21 mouse cellular contexts compared by ENCODE assay signal in genomic region chr5:115722188-115722959, GRCm38 (mm10). TPM values are rescaled to one million over a fixed set of nuclear protein-coding genes. Genes with fewer than 3 reads are reported as not detected.
DNase-seq lines count a peak whose midpoint lies in the region; ATAC-seq and TF ChIP-seq lines count a peak whose summit lies in the region.
"Had no signal": no experiment of that assay in that cellular context is flagged by ENCODE, and none has a peak within 500 bp of the region (broad histone marks: within the 10 kb centered on the region; RNA-seq: fewer than 3 reads in every experiment).

No protein-coding gene starts in this region.

- no peaks in the 10 kb centered on the region for H3K4me1 ChIP-seq in hindbrain, postnatal 0 days (ENCODE audit: insufficient read depth, low read length)
- H3K4me1 ChIP-seq: heart, embryonic 15.5 days; hindbrain, embryonic 10.5 days; stomach, embryonic 15.5 days had no signal

- H3K9ac ChIP-seq in hindbrain, postnatal 0 days (replicated peaks; ENCODE audit: low read length), result no peak overlapping the region; the same call in 1 of the 2 replicates
- H3K9ac ChIP-seq: embryonic facial prominence, embryonic 13.5 days; heart, embryonic 15.5 days; midbrain, embryonic 13.5 days; stomach, embryonic 15.5 days had no signal

- H3K9me3 ChIP-seq in hindbrain, postnatal 0 days (ENCODE audit: low read length), result no peaks in the 10 kb centered on the region
- H3K9me3 ChIP-seq: embryonic facial prominence, embryonic 13.5 days; heart, embryonic 15.5 days; hindbrain, embryonic 10.5 days; midbrain, embryonic 13.5 days; stomach, embryonic 15.5 days had no signal

- H3K27me3 ChIP-seq in hindbrain, postnatal 0 days (ENCODE audit: insufficient read depth, low read length), result no peaks in the 10 kb centered on the region
- H3K27me3 ChIP-seq: embryonic facial prominence, embryonic 13.5 days; heart, embryonic 15.5 days; midbrain, embryonic 13.5 days; stomach, embryonic 15.5 days had no signal

- 82% methylated on average over 21 of the region's 21 CpGs for WGBS in hindbrain, postnatal 0 days

- no peak overlapping the region for H3K4me2 ChIP-seq in hindbrain, postnatal 0 days (ENCODE audit: low read depth, low read length)
- H3K4me2 ChIP-seq: embryonic facial prominence, embryonic 13.5 days; heart, embryonic 15.5 days; midbrain, embryonic 13.5 days; stomach, embryonic 15.5 days had no signal

- H3K36me3 ChIP-seq in hindbrain, postnatal 0 days (ENCODE audit: insufficient read depth, low read length), result no peaks in the 10 kb centered on the region; the same call in 1 of the 2 replicates
- H3K36me3 ChIP-seq: embryonic facial prominence, embryonic 13.5 days; heart, embryonic 15.5 days; hindbrain, embryonic 10.5 days; stomach, embryonic 15.5 days had no signal

- peak; percentile 33 for DNase-seq in kidney, adult 9 months
- DNase-seq in kidney, adult 11 months, result no peak
- DNase-seq in thymus, postnatal 25 days, result peak; percentile 29
- DNase-seq in thymus, postnatal 10 days (ENCODE audit: low spot score in 2 of 2), result no peak
- no peak for DNase-seq in hindbrain, postnatal 0 days (ENCODE audit: low spot score)
- DNase-seq in testis, postnatal 14 days (ENCODE audit: low spot score), result no peak
- DNase-seq: adrenal gland, postnatal 10 days; cerebellum, adult 11-12 months; cerebellum, postnatal 36 days; gastrocnemius, adult 2 months; heart, adult 2 months; layer of hippocampus, postnatal 36 days; liver; lung, adult 18-20 months had no signal

- TF ChIP-seq CTCF in hindbrain, postnatal 0 days (IDR thresholded peaks at IDR 0.05; ENCODE audit: low read depth), result no peak

- no peak overlapping the region for H3K4me3 ChIP-seq in hindbrain, postnatal 0 days (ENCODE audit: low read length)
- H3K4me3 ChIP-seq: embryonic facial prominence, embryonic 13.5 days; gastrocnemius, adult 2 months; heart, adult 2 months; heart, embryonic 15.5 days; hindbrain, embryonic 10.5 days; midbrain, embryonic 13.5 days; stomach, embryonic 15.5 days had no signal

- peak; percentile 80 to 89 for ATAC-seq in hematopoietic stem cell, adult 5-6 weeks (replicated peaks in 1 of 2; ENCODE audit: insufficient read depth in 1 of 2, low FRiP score in 2 of 2, low TSS enrichment in 1 of 2, low read depth in 1 of 2, poor library complexity in 2 of 2, severe bottlenecking in 2 of 2)
- no peak for ATAC-seq in hindbrain, postnatal 0 days
- ATAC-seq: midbrain, embryonic 13.5 days had no signal

- H3K27ac ChIP-seq in hindbrain, postnatal 0 days, result no peak overlapping the region
- H3K27ac ChIP-seq: embryonic facial prominence, embryonic 13.5 days; gastrocnemius, adult 2 months; heart, adult 2 months; heart, embryonic 15.5 days; hindbrain, embryonic 10.5 days; macrophage; midbrain, embryonic 13.5 days; stomach, embryonic 15.5 days had no signal

RNA-seq across cellular contexts. Expression of gene Bicdl1, which starts 9.0 kb away (rescaled TPM):
- total RNA-seq in hematopoietic stem cell, adult 5-6 weeks (2017), result 8.8 and 13.3 TPM in 2 replicates
- 124 and 134 TPM in 2 replicates for total RNA-seq in hindbrain, postnatal 0 days (2014; rRNA removed)
- 28.8 and 31.7 TPM in 2 replicates for polyA plus RNA-seq in hindbrain, postnatal 0 days (2015; fragmentation: Nextera tagmentation; extraction: Ambion mirVana)

Comparison
In these comparisons a context has a peak if more than half of its experiments do, and no peak if none do; other contexts are left out.
1. DNase-seq: peak in kidney, adult 9 months (single experiment) and thymus, postnatal 25 days (single experiment); none in kidney, adult 11 months (single experiment), thymus, postnatal 10 days (0 of 2), hindbrain, postnatal 0 days (single experiment) and testis, postnatal 14 days (single experiment).